21 mouse cellular contexts compared by ENCODE assay signal in genomic region chr7:101449855-101450254, GRCm38 (mm10). TPM values are rescaled to one million over a fixed set of nuclear protein-coding genes. Genes with fewer than 3 reads are reported as not detected.
A peak's percentile ranks its signal among the peaks of the same experiment; 100 is the strongest.
DNase-seq lines count a peak whose midpoint lies in the region; ATAC-seq lines count a peak whose summit lies in the region.
"Had no signal": no experiment of that assay in that cellular context is flagged by ENCODE, and none has a peak within 500 bp of the region (broad histone marks: within the 10 kb centered on the region; RNA-seq: fewer than 3 reads in every experiment).

No protein-coding gene starts in this region.

- 55% methylated on average over 3 of the region's 3 CpGs for WGBS in hindbrain, embryonic 16.5 days
- 69% methylated on average over 3 of the region's 3 CpGs for WGBS in hindbrain, embryonic 11.5 days

- peaks cover 8% of the 10 kb centered on the region for H3K4me1 ChIP-seq in hindbrain, embryonic 16.5 days (ENCODE audit: control insufficient read depth, insufficient read depth, low read depth, low read length)
- no peaks in the 10 kb centered on the region; the same call in 1 of the 2 replicates for H3K4me1 ChIP-seq in hindbrain, embryonic 11.5 days (replicated peaks; ENCODE audit: control insufficient read depth, insufficient read depth, low read length)
- H3K4me1 ChIP-seq: embryonic facial prominence, embryonic 12.5 days had no signal

- 0 out of 2 replicates have a peak, but pooled peaks have one; percentile 6 for ATAC-seq in hindbrain, embryonic 16.5 days
- ATAC-seq in hindbrain, embryonic 11.5 days (ENCODE audit: low FRiP score): no peak

- H3K4me3 ChIP-seq in hindbrain, embryonic 16.5 days (ENCODE audit: low read length): no peak overlapping the region
- no peak overlapping the region for H3K4me3 ChIP-seq in hindbrain, embryonic 11.5 days (ENCODE audit: low read depth, low read length)

- H3K4me2 ChIP-seq in hindbrain, embryonic 16.5 days (ENCODE audit: low read length): no peak overlapping the region
- no peak overlapping the region for H3K4me2 ChIP-seq in hindbrain, embryonic 11.5 days (replicated peaks; ENCODE audit: low read depth, low read length)

- H3K27me3 ChIP-seq in hindbrain, embryonic 16.5 days (replicated peaks; ENCODE audit: control insufficient read depth, insufficient read depth, low read length): no peaks in the 10 kb centered on the region
- peaks cover 8% of the 10 kb centered on the region for H3K27me3 ChIP-seq in hindbrain, embryonic 11.5 days (ENCODE audit: control insufficient read depth, insufficient read depth, low read length)

- no peaks in the 10 kb centered on the region for H3K9me3 ChIP-seq in hindbrain, embryonic 16.5 days (ENCODE audit: control insufficient read depth, low read length)
- no peaks in the 10 kb centered on the region for H3K9me3 ChIP-seq in hindbrain, embryonic 11.5 days (ENCODE audit: control insufficient read depth, low read length)
- H3K9me3 ChIP-seq: embryonic facial prominence, embryonic 12.5 days; limb, embryonic 15.5 days; midbrain, embryonic 15.5 days; neural tube, embryonic 13.5 days had no signal

- H3K36me3 ChIP-seq in hindbrain, embryonic 16.5 days (ENCODE audit: control insufficient read depth, insufficient read depth, low read length): no peaks in the 10 kb centered on the region
- no peaks in the 10 kb centered on the region for H3K36me3 ChIP-seq in hindbrain, embryonic 11.5 days (ENCODE audit: control insufficient read depth, insufficient read depth, low read length)
- H3K36me3 ChIP-seq: embryonic facial prominence, embryonic 12.5 days; limb, embryonic 15.5 days; midbrain, embryonic 15.5 days; neural tube, embryonic 13.5 days had no signal

- DNase-seq in adrenal gland, adult (ENCODE audit: inconsistent age in 2 of 2, low spot score in 1 of 2): peak; percentile 56 to 79
- DNase-seq in adrenal gland, postnatal 4 days (ENCODE audit: low spot score in 2 of 2): no peak
- no peak for DNase-seq in hindbrain, embryonic 11.5 days (ENCODE audit: low spot score)
- DNase-seq in adrenal gland, postnatal 14 days: peak; percentile 71
- peak; percentile 28 for DNase-seq in induced T-regulatory cell, adult 2 months (ENCODE audit: low read depth)
- DNase-seq in kidney, adult 11 months: no peak
- DNase-seq in left cerebral cortex, adult 8-10 months (ENCODE audit: low spot score in 2 of 2): no peak

- H3K9ac ChIP-seq in hindbrain, embryonic 16.5 days (ENCODE audit: low read depth, low read length): no peak overlapping the region
- no peak overlapping the region for H3K9ac ChIP-seq in hindbrain, embryonic 11.5 days (ENCODE audit: low read depth, low read length)
- H3K9ac ChIP-seq: embryonic facial prominence, embryonic 12.5 days; liver, embryonic 14.5 days had no signal

- no peak overlapping the region for H3K27ac ChIP-seq in hindbrain, embryonic 16.5 days (ENCODE audit: low read depth, low read length)
- H3K27ac ChIP-seq in hindbrain, embryonic 11.5 days (ENCODE audit: low read depth, low read length): no peak overlapping the region
- H3K27ac ChIP-seq: embryonic facial prominence, embryonic 12.5 days; limb, embryonic 15.5 days; liver, embryonic 14.5 days; macrophage; midbrain, embryonic 15.5 days; neural tube, embryonic 13.5 days had no signal

RNA-seq across cellular contexts. Expression of gene Pde2a, which starts 28.4 kb away (rescaled TPM):
- 100 to 1,000 TPM; 105 to 129 TPM for total RNA-seq in adrenal gland, postnatal 4 days (2021)
- polyA plus RNA-seq in hindbrain, embryonic 16.5 days (2015; fragmentation: Nextera tagmentation; extraction: Ambion mirVana): 33.5 and 41.6 TPM in 2 replicates
- 14.4 and 17.8 TPM in 2 replicates for polyA plus RNA-seq in hindbrain, embryonic 11.5 days (2014; fragmentation: Nextera tagmentation; extraction: Ambion mirVana)
- 132 and 141 TPM in 2 replicates for total RNA-seq in adrenal gland, postnatal 14 days (2021)
- 100 to 1,000 TPM; 370 to 394 (median 377) TPM for total RNA-seq in left cerebral cortex, adult 8-10 months (2022)

RNA-seq across cellular contexts. Expression of gene Gm45837, which starts 39.2 kb away (rescaled TPM):
- total RNA-seq in adrenal gland, postnatal 4 days (2021): 10 to 100 TPM in 1 of 2 experiments, 1 to 10 TPM in 1; 7.2 to 21.2 TPM
- polyA plus RNA-seq in hindbrain, embryonic 16.5 days (2015; fragmentation: Nextera tagmentation; extraction: Ambion mirVana): 0.61 TPM in 1 of 2 replicates, not detected in the other
- polyA plus RNA-seq in hindbrain, embryonic 11.5 days (2014; fragmentation: Nextera tagmentation; extraction: Ambion mirVana): 0.99 TPM in 1 of 2 replicates, not detected in the other
- total RNA-seq in adrenal gland, postnatal 14 days (2021): not detected in 2 replicates
- 1 to 10 TPM in 2 of 4 experiments, not detected in 2; 1.2 to 1.6 TPM for total RNA-seq in left cerebral cortex, adult 8-10 months (2022)
- total RNA-seq: ES-E14; heart, postnatal 25 days had no signal
- polyA plus RNA-seq: embryonic facial prominence, embryonic 12.5 days; forebrain, embryonic 11.5 days; heart, embryonic 14.5 days; kidney, adult 2 months; liver, embryonic 14.5 days; lung, embryonic 14.5 days; macrophage; midbrain, embryonic 15.5 days; neural tube, embryonic 13.5 days; spleen, adult 2 months had no signal

Comparison
In these comparisons a context has a peak if more than half of its experiments do, and no peak if none do; other contexts are left out.
1. DNase-seq: peak in adrenal gland, adult (2 of 2), adrenal gland, postnatal 14 days (single experiment) and induced T-regulatory cell, adult 2 months (single experiment); none in adrenal gland, postnatal 4 days (0 of 2), hindbrain, embryonic 11.5 days (single experiment), kidney, adult 11 months (single experiment) and left cerebral cortex, adult 8-10 months (0 of 2).